ENCODE assay signal across 10 mouse cellular contexts in genomic region chr1:26687926-26688325, GRCm38 (mm10). TPM values are rescaled to one million over a fixed set of nuclear protein-coding genes. Genes with fewer than 3 reads are reported as not detected.
DNase-seq lines count a peak whose midpoint lies in the region; ATAC-seq lines count a peak whose summit lies in the region.
"Had no signal": no experiment of that assay in that cellular context is flagged by ENCODE, and none has a peak within 500 bp of the region (broad histone marks: within the 10 kb centered on the region; RNA-seq: fewer than 3 reads in every experiment).

No protein-coding gene starts in this region.

- H3K27me3 ChIP-seq in embryonic facial prominence, embryonic 10.5 days (replicated peaks; ENCODE audit: low read depth, poor library complexity, severe bottlenecking) = no peaks in the 10 kb centered on the region
- no peaks in the 10 kb centered on the region for H3K27me3 ChIP-seq in hindbrain, embryonic 15.5 days

- ATAC-seq in hindbrain, embryonic 15.5 days (ENCODE audit: low FRiP score, low read depth) = peak; percentile 81
- peak; percentile 24 for ATAC-seq in megakaryocyte progenitor cell, adult 5-6 weeks (replicated peaks; ENCODE audit: poor library complexity)

- no peaks in the 10 kb centered on the region for H3K4me1 ChIP-seq in embryonic facial prominence, embryonic 10.5 days
- H3K4me1 ChIP-seq in hindbrain, embryonic 15.5 days (replicated peaks) = no peaks in the 10 kb centered on the region

- intact Hi-C loops in gastrocnemius, postnatal 14 days (cut with DNase I; ENCODE audit: low total_unique reads) = no loop called here

- H3K4me2 ChIP-seq in hindbrain, embryonic 15.5 days = no peak overlapping the region

- no peaks in the 10 kb centered on the region for H3K9me3 ChIP-seq in embryonic facial prominence, embryonic 10.5 days
- H3K9me3 ChIP-seq in hindbrain, embryonic 15.5 days = no peaks in the 10 kb centered on the region

- no peaks in the 10 kb centered on the region for H3K36me3 ChIP-seq in embryonic facial prominence, embryonic 10.5 days (replicated peaks)
- H3K36me3 ChIP-seq in hindbrain, embryonic 15.5 days = no peaks in the 10 kb centered on the region

- no peak overlapping the region for H3K4me3 ChIP-seq in embryonic facial prominence, embryonic 10.5 days
- no peak overlapping the region for H3K4me3 ChIP-seq in hindbrain, embryonic 15.5 days
- H3K4me3 ChIP-seq: heart, adult 2 months had no signal

- DNase-seq in gastrocnemius, postnatal 25 days = peak; percentile 5
- no peak for DNase-seq in gastrocnemius, postnatal 14 days
- DNase-seq in 3T3-L1 (ENCODE audit: low read depth, low spot score) = peak; percentile 47
- DNase-seq in embryonic facial prominence, embryonic 10.5 days (ENCODE audit: low spot score) = peak; percentile 14
- DNase-seq in testis, postnatal 14 days (ENCODE audit: low spot score) = peak; percentile 2
- DNase-seq in thymus, adult 18-20 months = no peak

- H3K27ac ChIP-seq in embryonic facial prominence, embryonic 10.5 days (replicated peaks) = no peak overlapping the region
- no peak overlapping the region for H3K27ac ChIP-seq in hindbrain, embryonic 15.5 days (replicated peaks)
- H3K27ac ChIP-seq: heart, adult 2 months had no signal

- H3K9ac ChIP-seq in hindbrain, embryonic 15.5 days = no peak overlapping the region

- WGBS in embryonic facial prominence, embryonic 10.5 days = 73% methylated on average over 1 of the region's 1 CpGs
- WGBS in hindbrain, embryonic 15.5 days = 75% methylated on average over 1 of the region's 1 CpGs

RNA-seq across cellular contexts. Expression of gene 4931408C20Rik, which starts 0.7 kb away (rescaled TPM):
- not detected for total RNA-seq in gastrocnemius, postnatal 25 days (2021)
- not detected for total RNA-seq in gastrocnemius, postnatal 14 days (2021)
- polyA plus RNA-seq in embryonic facial prominence, embryonic 10.5 days (2016; fragmentation: Nextera tagmentation; extraction: Ambion mirVana) = not detected in 2 replicates
- not detected in 2 replicates for polyA plus RNA-seq in hindbrain, embryonic 15.5 days (2015; fragmentation: Nextera tagmentation; extraction: Ambion mirVana)
- not detected in 2 replicates for total RNA-seq in megakaryocyte progenitor cell, adult 5-6 weeks (2015)
- 0.27 TPM in 1 of 2 replicates, not detected in the other for total RNA-seq in megakaryocyte progenitor cell, adult 5-6 weeks (2017)
- total RNA-seq: ES-E14; heart, adult 2 months had no signal

Comparison
In these comparisons a context has a peak if more than half of its experiments do, and no peak if none do; other contexts are left out.
1. DNase-seq: peak in gastrocnemius, postnatal 25 days (single experiment), 3T3-L1 (single experiment), embryonic facial prominence, embryonic 10.5 days (single experiment) and testis, postnatal 14 days (single experiment); none in gastrocnemius, postnatal 14 days (single experiment) and thymus, adult 18-20 months (0 of 2).